Mouse (Mus musculus): ENCODE results near the gene Slc39a10.

DNA sequence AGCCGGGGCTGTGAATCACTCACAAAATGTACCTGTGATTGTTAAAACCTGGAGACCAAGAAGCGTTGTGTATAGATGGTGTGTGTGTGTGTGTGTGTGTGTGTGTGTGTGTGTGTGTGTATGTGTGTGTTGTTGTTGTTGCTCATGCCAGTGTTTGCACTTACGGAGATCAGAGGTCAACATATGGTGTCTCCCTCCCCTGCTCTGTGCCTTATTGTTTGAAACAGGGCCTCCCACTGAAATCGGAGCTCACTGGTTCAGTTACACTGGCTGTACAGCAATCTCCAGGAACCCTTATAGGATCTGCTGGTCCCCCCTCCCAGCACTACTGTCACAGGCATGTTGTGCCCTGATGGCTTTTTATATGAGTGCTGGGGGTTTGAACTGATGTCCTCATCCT lies 3.9 kb downstream of the Slc39a10 start:
- no peak for TF ChIP-seq EP300 (IDR thresholded peaks at IDR 0.05; ENCODE audit: low read depth)
- no peak for TF ChIP-seq CTCF (IDR thresholded peaks at IDR 0.05; ENCODE audit: low read depth)
